Mouse (Mus musculus) megakaryocyte, embryonic 14.5 days (primary cell): ENCODE data around the gene Parvb. TPM values are rescaled to one million over a fixed set of nuclear protein-coding genes. Genes with fewer than 3 reads are reported as not detected.

Experiments used
- H3K27me3 ChIP-seq: replicated peaks from 2 replicates; pipeline ENCODE3; 2012; ENCODE audit warnings: inconsistent platforms
- H3K36me3 ChIP-seq: replicated peaks from 2 replicates; pipeline ENCODE3; 2012; ENCODE audit warnings: low read length, inconsistent platforms, mixed read lengths
- H3K4me1 ChIP-seq: 2 replicates; pipeline ENCODE4 v1.6.1; 2012; ENCODE audit warnings: inconsistent platforms
- H3K4me3 ChIP-seq: replicated peaks from 2 replicates; pipeline ENCODE3; 2012; ENCODE audit warnings: moderate library complexity, mild to moderate bottlenecking, inconsistent platforms
- H3K9me3 ChIP-seq: 2 replicates; pipeline ENCODE4 v1.6.1; 2012; ENCODE audit warnings: inconsistent platforms
- FLI1 ChIP-seq: IDR thresholded peaks from 2 replicates; pipeline ENCODE4 v1.6.1; 2012; ENCODE audit warnings: low read length, inconsistent platforms, mixed read lengths
- GATA1 ChIP-seq: IDR thresholded peaks from 3 replicates; pipeline ENCODE4 v1.6.1; 2012; ENCODE audit warnings: mixed read lengths, low read length, inconsistent platforms, borderline replicate concordance
- polyA plus RNA-seq: library from polyadenylated mRNA; stranded (reverse); fragments of >175 nt; gene quantifications from 2 replicates; pipeline ENCODE4 v1.2.3, GENCODE M21; 2012; ENCODE audit warnings: low replicate concordance; ENCODE audit not compliant: insufficient read depth

Parvb gene
- polyA plus RNA-seq = 524 and 845 TPM in 2 replicates

DNA sequence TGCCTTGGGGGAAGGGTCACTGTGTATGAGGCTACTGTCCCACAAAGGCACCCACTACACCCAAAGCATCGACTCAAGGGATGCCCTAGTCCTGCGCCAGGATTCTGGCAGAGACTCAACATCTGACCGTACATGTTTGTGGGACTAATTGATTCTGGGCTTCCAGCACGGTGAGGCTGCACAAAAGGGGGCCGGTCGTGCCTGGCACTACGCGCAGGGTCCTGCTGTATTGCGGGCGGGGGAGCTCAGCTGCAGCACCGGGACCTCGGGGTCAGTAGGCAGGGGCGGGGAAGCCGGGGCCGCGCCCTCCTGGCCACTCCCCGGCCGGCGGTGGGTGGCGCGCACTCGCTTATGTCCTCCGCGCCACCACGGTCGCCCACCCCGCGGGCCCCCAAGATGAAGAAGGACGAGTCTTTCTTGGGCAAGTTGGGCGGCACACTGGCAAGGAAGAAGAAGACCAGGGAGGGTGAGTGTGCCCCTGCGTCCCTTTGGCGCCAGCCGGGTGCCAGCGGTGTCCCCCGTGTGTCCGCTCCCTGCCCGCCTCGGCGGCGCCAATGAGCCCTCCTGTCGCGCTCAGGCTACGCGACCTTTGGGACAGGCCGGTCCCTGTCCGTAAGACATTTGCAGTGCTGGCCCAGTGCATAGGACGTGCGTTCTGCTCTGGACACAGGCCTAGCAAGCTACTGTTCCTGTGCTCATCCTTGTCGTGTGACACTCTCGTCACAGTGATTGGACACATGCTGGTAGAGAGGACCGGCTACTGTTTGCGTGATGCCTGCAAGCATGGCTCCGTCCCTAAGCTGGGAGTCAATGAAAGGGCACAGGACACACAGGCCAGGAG, at the start of gene Parvb:
TSS of gene Parvb (plus strand) at position 323 of the 841 bp plus-strand sequence.
- H3K4me3 ChIP-seq = peak within 1 kb of the TSS; percentile 92
- no peak for TF ChIP-seq FLI1
- no peak for TF ChIP-seq GATA1
- H3K4me1 ChIP-seq = peaks cover 74% of the 10 kb centered on the region
- H3K36me3 ChIP-seq = peaks cover 3% of the 10 kb centered on the region
- H3K27me3 ChIP-seq = peaks cover 12% of the 10 kb centered on the region
- H3K9me3 ChIP-seq = no peaks in the 10 kb centered on the region

- H3K9me3 ChIP-seq = no peaks in the 10 kb centered on the region
- no peaks in the 10 kb centered on the region for H3K36me3 ChIP-seq
- H3K4me3 ChIP-seq = peak overlapping the region; percentile 72
- TF ChIP-seq GATA1 (no peak), FLI1 (no peak)
- H3K4me1 ChIP-seq = peaks cover 66% of the 10 kb centered on the region
- peaks cover 14% of the 10 kb centered on the region for H3K27me3 ChIP-seq
Observed at GRCm38 (mm10) chr15:84183967-84184366, 47.9 kb upstream of the Parvb start.

DNA sequence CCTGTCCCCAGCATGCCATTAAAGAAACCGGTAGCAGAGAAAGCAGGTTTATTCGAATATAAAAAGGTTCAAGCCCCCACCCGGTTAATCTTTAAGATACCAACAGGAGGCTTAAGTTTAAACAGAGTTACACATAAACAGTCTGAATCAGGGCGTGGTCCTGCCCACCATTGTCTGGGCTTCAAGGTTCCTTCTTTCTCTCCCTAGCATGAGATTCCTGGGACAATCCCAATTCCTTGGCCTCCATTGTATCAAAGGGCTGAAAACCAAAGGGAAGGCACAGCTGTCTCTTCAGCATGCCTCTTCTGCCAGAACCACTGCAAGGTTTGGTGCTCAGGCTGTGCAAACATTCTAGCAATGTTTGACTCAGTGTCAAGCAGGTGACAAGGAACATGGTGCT, 45.6 kb upstream of the Parvb start:
- Histone ChIP-seq H3K4me1 (peaks cover 68% of the 10 kb centered on the region), H3K27me3 (peaks cover 3% of the 10 kb centered on the region), H3K9me3 (no peaks in the 10 kb centered on the region), H3K36me3 (no peaks in the 10 kb centered on the region), H3K4me3 (no peak overlapping the region)
- no peak for TF ChIP-seq FLI1
- TF ChIP-seq GATA1 = no peak

DNA sequence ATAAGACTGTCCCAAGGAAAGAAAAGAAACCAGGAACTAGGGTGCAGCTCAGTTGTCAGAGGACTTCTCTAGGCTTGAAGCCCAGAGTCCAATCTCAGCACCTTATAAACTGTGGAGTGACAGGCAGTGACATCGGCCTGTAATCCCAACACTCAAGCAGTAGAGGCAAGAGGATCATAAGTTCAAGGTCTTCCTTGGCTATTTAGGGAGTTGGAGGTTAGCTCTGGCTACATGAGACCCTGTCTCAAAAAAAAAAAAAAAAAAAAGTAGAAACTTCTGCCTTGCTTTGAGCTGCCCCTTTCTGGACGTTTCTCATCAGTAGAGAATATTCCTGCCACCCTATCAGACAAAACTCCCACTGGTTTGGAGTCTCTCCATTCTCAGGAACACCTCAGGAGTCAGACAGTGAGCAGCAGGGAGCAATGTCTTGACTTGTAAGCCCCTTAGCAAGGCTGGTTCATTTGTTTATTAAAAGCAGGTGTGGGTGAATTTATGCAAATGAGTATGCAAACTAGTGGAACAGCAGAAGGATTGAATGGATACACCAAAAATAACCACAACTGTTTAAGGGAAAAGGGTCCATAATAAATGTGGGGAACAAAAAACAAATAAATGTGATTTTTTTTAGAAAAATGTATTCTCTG, 42.8 kb upstream of the Parvb start:
- no peaks in the 10 kb centered on the region for H3K27me3 ChIP-seq
- H3K36me3 ChIP-seq = peaks cover 10% of the 10 kb centered on the region
- TF ChIP-seq GATA1 = no peak
- TF ChIP-seq FLI1 = no peak
- peaks cover 72% of the 10 kb centered on the region for H3K4me1 ChIP-seq
- H3K4me3 ChIP-seq = no peak overlapping the region
- no peaks in the 10 kb centered on the region for H3K9me3 ChIP-seq

- H3K4me1 ChIP-seq = peaks cover 72% of the 10 kb centered on the region
- no peaks in the 10 kb centered on the region for H3K9me3 ChIP-seq
- no peak overlapping the region for H3K4me3 ChIP-seq
- H3K36me3 ChIP-seq = peaks cover 19% of the 10 kb centered on the region
- TF ChIP-seq GATA1 (no peak), FLI1 (no peak)
- no peaks in the 10 kb centered on the region for H3K27me3 ChIP-seq
Observed at GRCm38 (mm10) chr15:84189881-84190280, 42.0 kb upstream of the Parvb start.

DNA sequence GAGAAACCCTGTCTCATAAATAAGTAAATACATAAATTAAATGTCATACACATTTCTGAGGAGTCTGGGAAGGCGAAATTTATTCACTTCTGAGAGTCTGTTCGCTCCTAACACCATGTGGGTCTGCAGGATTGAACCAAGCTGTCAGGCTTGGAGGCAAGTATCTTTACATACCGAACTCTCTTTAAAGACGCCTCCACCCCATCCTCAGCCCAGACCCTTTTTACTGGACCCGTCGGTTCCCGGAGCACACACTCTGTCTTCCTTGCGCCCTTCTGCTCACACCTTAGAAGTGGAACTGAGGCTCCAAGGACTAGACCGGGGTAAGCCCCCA, 40.2 kb upstream of the Parvb start:
- H3K4me3 ChIP-seq = peak overlapping the region; percentile 97
- no peaks in the 10 kb centered on the region for H3K9me3 ChIP-seq
- no peaks in the 10 kb centered on the region for H3K27me3 ChIP-seq
- H3K36me3 ChIP-seq = peaks cover 36% of the 10 kb centered on the region
- H3K4me1 ChIP-seq = peaks cover 70% of the 10 kb centered on the region
- TF ChIP-seq FLI1 = no peak
- TF ChIP-seq GATA1 = no peak

DNA sequence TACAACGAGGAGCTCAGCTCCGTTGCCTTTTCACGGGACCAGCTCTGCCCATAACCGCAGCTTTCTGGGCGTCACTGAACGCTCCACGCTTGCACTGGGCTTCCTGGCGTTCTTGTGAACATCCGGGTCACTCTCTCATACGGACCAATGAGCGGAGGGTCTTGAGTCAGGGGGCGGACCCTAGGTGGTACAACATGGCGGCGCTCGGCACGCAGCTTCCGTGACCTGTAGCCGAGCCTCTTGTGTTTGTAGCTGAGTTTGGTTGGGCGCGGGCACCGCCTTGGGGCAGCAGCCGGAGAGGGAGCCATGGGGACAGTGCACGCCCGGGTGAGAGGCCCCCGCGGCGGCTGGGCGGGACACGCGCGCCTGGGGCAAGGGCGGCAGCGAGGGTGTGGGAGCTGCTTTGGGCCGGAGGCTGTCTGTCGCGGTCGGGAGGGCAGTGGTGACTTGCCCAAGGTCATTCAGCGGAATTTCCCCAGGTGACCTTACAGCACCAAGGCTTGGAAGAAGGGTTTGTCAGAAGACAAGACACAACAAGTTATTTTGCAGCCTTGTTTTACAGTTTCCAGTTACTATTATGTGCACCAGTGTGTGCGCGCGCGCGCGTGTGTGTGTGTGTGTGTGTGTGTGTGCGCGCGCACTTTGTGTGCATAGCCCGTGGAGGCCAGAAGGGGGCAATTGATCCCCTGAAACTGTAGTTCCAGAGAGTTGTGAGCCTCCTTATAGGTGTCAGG, 39.6 kb upstream of the Parvb start, which contains the start of gene Samm50:
TSS of gene Samm50 (plus strand) at position 184 of the 734 bp plus-strand sequence.
- no peaks in the 10 kb centered on the region for H3K27me3 ChIP-seq
- H3K9me3 ChIP-seq = no peaks in the 10 kb centered on the region
- TF ChIP-seq FLI1 (no peak), GATA1 (no peak)
- H3K4me1 ChIP-seq = peaks cover 74% of the 10 kb centered on the region
- H3K36me3 ChIP-seq = peaks cover 42% of the 10 kb centered on the region
- H3K4me3 ChIP-seq = peak within 1 kb of the TSS; percentile 97

- peaks cover 58% of the 10 kb centered on the region for H3K4me1 ChIP-seq
- no peak overlapping the region for H3K4me3 ChIP-seq
- peaks cover 86% of the 10 kb centered on the region for H3K36me3 ChIP-seq
- H3K9me3 ChIP-seq = no peaks in the 10 kb centered on the region
- no peaks in the 10 kb centered on the region for H3K27me3 ChIP-seq
- TF ChIP-seq GATA1 (no peak), FLI1 (no peak)
Observed at GRCm38 (mm10) chr15:84196486-84197165, 35.2 kb upstream of the Parvb start.

DNA sequence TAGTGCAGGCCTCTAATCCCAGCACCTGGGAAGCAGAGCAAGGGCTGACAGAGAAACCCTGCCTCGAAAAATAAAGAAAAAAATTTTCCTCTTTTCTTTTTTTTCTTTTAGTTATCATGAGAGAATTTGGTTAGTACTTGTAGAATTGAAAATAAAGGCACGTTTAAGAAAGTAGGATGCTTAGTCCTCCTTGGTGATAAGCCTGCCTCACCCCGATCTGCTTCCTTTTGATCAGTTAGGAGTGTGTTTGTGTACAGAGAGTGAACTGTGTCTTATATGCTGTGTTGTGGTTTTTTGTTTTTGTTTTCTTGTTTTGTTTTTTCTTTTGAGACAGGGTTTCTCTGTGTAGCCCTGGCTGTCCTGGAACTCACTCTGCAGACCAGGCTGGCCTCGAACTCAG, 24.5 kb upstream of the Parvb start:
- peaks cover 99% of the 10 kb centered on the region for H3K4me1 ChIP-seq
- H3K9me3 ChIP-seq = no peaks in the 10 kb centered on the region
- no peak overlapping the region for H3K4me3 ChIP-seq
- no peaks in the 10 kb centered on the region for H3K27me3 ChIP-seq
- TF ChIP-seq GATA1 (no peak), FLI1 (no peak)
- peaks cover 93% of the 10 kb centered on the region for H3K36me3 ChIP-seq
